Mouse (Mus musculus) CH12.LX (cell line): Measurements from ENCODE around the gene Ltk. TPM values are rescaled to one million over a fixed set of nuclear protein-coding genes. Genes with fewer than 3 reads are reported as not detected.

ENCODE experiments used
- DNase-seq: peaks from one replicate; pipeline ENCODE4 v3.0.0-alpha.2; 2013; ENCODE audit errors: extremely low read depth
- H3K27ac ChIP-seq: 2 replicates; pipeline ENCODE4 v1.5.1; 2012; ENCODE audit warnings: low read depth, mild to moderate bottlenecking, control low read depth, moderate library complexity; ENCODE audit not compliant: insufficient read depth
- H3K27me3 ChIP-seq: replicated peaks from 2 replicates; pipeline ENCODE3; 2012; ENCODE audit warnings: inconsistent platforms
- H3K36me3 ChIP-seq, 2 experiments: replicated peaks in 1 of 2; 2 replicates each; pipeline versions ENCODE3 to v1.6.1; 2012; ENCODE audit warnings: inconsistent platforms in 1 of 2, low read length in 1 of 2, mild to moderate bottlenecking in 1 of 2, mixed read lengths in 1 of 2, moderate library complexity in 1 of 2; ENCODE audit not compliant: control insufficient read depth in 1 of 2, insufficient read depth in 1 of 2
- H3K4me1 ChIP-seq, 2 experiments: 2 replicates each; pipeline ENCODE4 v1.6.1; 2012; ENCODE audit warnings: inconsistent platforms in 1 of 2, moderate library complexity in 1 of 2; ENCODE audit not compliant: insufficient read depth in 2 of 2, control insufficient read depth in 1 of 2
- H3K4me2 ChIP-seq: 2 replicates; pipeline ENCODE4 v1.6.1; 2012; ENCODE audit warnings: low read depth, mild to moderate bottlenecking, control low read depth; ENCODE audit not compliant: poor library complexity, insufficient read depth, severe bottlenecking
- H3K4me3 ChIP-seq, 3 experiments: fragments of 150-350 bp in 1 of 3; sonication (generic) in 1 of 3; replicated peaks in 1 of 3; 2 replicates each; pipeline versions ENCODE3 to v1.5.1; 2011 to 2012; ENCODE audit warnings: low read depth in 2 of 3, low read length in 2 of 3, mild to moderate bottlenecking in 2 of 3, moderate library complexity in 2 of 3, control low read depth in 1 of 3, improper control_type of control experiment in 1 of 3, inconsistent platforms in 1 of 3, mixed read lengths in 1 of 3; ENCODE audit not compliant: poor library complexity in 1 of 3
- H3K79me2 ChIP-seq: replicated peaks from 2 replicates; pipeline ENCODE4 v1.6.1; 2012; ENCODE audit warnings: mild to moderate bottlenecking, moderate library complexity; ENCODE audit not compliant: control insufficient read depth, poor library complexity, insufficient read depth, severe bottlenecking; ENCODE audit errors: extremely low read depth
- H3K9ac ChIP-seq: 2 replicates; pipeline ENCODE4 v1.6.1; 2012; ENCODE audit warnings: low read depth, mild to moderate bottlenecking, control low read depth, moderate library complexity; ENCODE audit not compliant: insufficient read depth
- H3K9me3 ChIP-seq: replicated peaks from 2 replicates; pipeline ENCODE3; 2012; ENCODE audit warnings: low read length, inconsistent platforms, mixed read lengths
- POLR2AphosphoS2 ChIP-seq: IDR thresholded peaks from 2 replicates; pipeline ENCODE4 v1.6.1; 2011; ENCODE audit warnings: low read depth, low read length, improper control_type of control experiment
- USF2 ChIP-seq: conservative IDR thresholded peaks from 2 replicates; pipeline ENCODE4 v1.6.1; 2011; ENCODE audit warnings: low read depth, low read length, improper control_type of control experiment
- ZMIZ1 ChIP-seq: IDR thresholded peaks from 2 replicates; pipeline ENCODE4 v1.6.1; 2012; ENCODE audit warnings: low read depth, mild to moderate bottlenecking, inconsistent platforms, low read length, improper control_type of control experiment
- dilution Hi-C: fragments of 300-500 bp; cut with MboI; formaldehyde crosslinking; loops from 2 replicates; pipeline ENCODE4 v1.14.3; 2020; ENCODE audit warnings: low sequenced_read_pairs; ENCODE audit not compliant: extremely low pct_unique_long_range_greater_than_20kb, extremely low pct_ligation_motif_present
- in situ Hi-C: fragments of 300-500 bp; cut with MboI; formaldehyde crosslinking; loops from 3 replicates; pipeline ENCODE4 v1.14.3; 2019; ENCODE audit warnings: low sequenced_read_pairs, low pct_ligation_motif_present, low pct_unique_long_range_greater_than_20kb, mixed read lengths
- polyA plus RNA-seq: library from polyadenylated mRNA; unstranded; fragments of >175 nt; gene quantifications from 2 replicates; pipeline ENCODE4 v1.2.1, GENCODE M21; 2012; ENCODE audit warnings: low read depth; ENCODE audit not compliant: insufficient read length
- total RNA-seq, 2 experiments: library from RNA; depleted of rRNA; stranded (reverse); fragments of 300-350 nt in 1 of 2; fragments of >200 nt in 1 of 2; gene quantifications; 2 replicates each; pipeline ENCODE4 v1.2.3; 2012 to 2014

Ltk gene
- total and polyA plus RNA-seq, 3 experiments: 0.10 to 2.3 TPM; not detected in 1

- no peak overlapping the region for H3K4me2 ChIP-seq
- H3K27ac ChIP-seq: no peak overlapping the region
- DNase-seq: no peak
- no peak overlapping the region for H3K9ac ChIP-seq
- H3K36me3 ChIP-seq: peaks cover 15 to 58% of the 10 kb centered on the region in 2 experiments
- peaks cover 0 to 29% of the 10 kb centered on the region in 2 experiments; a peak in 2 of 4 replicates for H3K4me1 ChIP-seq
- TF ChIP-seq USF2 (no peak), POLR2AphosphoS2 (no peak), ZMIZ1 (no peak)
- H3K4me3 ChIP-seq: no peak overlapping the region
- H3K9me3 ChIP-seq: no peaks in the 10 kb centered on the region
- dilution Hi-C loops (no loop called here), in situ Hi-C loops (no loop called here)
- no peaks in the 10 kb centered on the region for H3K27me3 ChIP-seq
- H3K79me2 ChIP-seq: no peaks in the 10 kb centered on the region; the same call in 1 of the 2 replicates
Measured at GRCm38 (mm10) chr2:119703171-119703570, 57.1 kb downstream of the Ltk start.

Other genes starting within 250 kb of the Ltk start
- 0.08 and 0.25 TPM in 2 replicates for gene Exd1, start 212.8 kb downstream of the Ltk start, total RNA-seq (2012; rRNA removed)
- gene Exd1, start 212.8 kb downstream of the Ltk start, total RNA-seq (2014; rRNA removed): 0.14 and 0.17 TPM in 2 replicates
- gene Exd1, start 212.8 kb downstream of the Ltk start, polyA plus RNA-seq: 0.14 and 0.39 TPM in 2 replicates
- gene Chp1, start 212.7 kb downstream of the Ltk start, total RNA-seq (2012; rRNA removed): 28.7 and 29.9 TPM in 2 replicates
- 55.9 and 62.1 TPM in 2 replicates for gene Chp1, start 212.7 kb downstream of the Ltk start, total RNA-seq (2014; rRNA removed)
- gene Chp1, start 212.7 kb downstream of the Ltk start, polyA plus RNA-seq: 41.5 and 47.9 TPM in 2 replicates
- 25.0 and 29.0 TPM in 2 replicates for gene Nusap1, start 142.1 kb downstream of the Ltk start, total RNA-seq (2012; rRNA removed)
- 92.7 and 107 TPM in 2 replicates for gene Nusap1, start 142.1 kb downstream of the Ltk start, total RNA-seq (2014; rRNA removed)
- gene Nusap1, start 142.1 kb downstream of the Ltk start, polyA plus RNA-seq: 39.9 and 41.1 TPM in 2 replicates
- gene Oip5, start 142.0 kb downstream of the Ltk start, total RNA-seq (2012; rRNA removed): 22.0 and 24.5 TPM in 2 replicates
- 49.6 and 53.6 TPM in 2 replicates for gene Oip5, start 142.0 kb downstream of the Ltk start, total RNA-seq (2014; rRNA removed)
- 22.3 and 30.1 TPM in 2 replicates for gene Oip5, start 142.0 kb downstream of the Ltk start, polyA plus RNA-seq
- 25.1 and 33.2 TPM in 2 replicates for gene Ndufaf1, start 97.6 kb downstream of the Ltk start, total RNA-seq (2012; rRNA removed)
- gene Ndufaf1, start 97.6 kb downstream of the Ltk start, total RNA-seq (2014; rRNA removed): 53.6 and 64.5 TPM in 2 replicates
- 35.6 and 38.7 TPM in 2 replicates for gene Ndufaf1, start 97.6 kb downstream of the Ltk start, polyA plus RNA-seq
- 9.7 and 12.5 TPM in 2 replicates for gene Rtf1, start 85.4 kb downstream of the Ltk start, total RNA-seq (2012; rRNA removed)
- gene Rtf1, start 85.4 kb downstream of the Ltk start, total RNA-seq (2014; rRNA removed): 10.7 and 11.3 TPM in 2 replicates
- gene Rtf1, start 85.4 kb downstream of the Ltk start, polyA plus RNA-seq: 46.0 and 50.3 TPM in 2 replicates
- gene Itpka, start 18.1 kb downstream of the Ltk start, total RNA-seq (2012; rRNA removed): 0.25 and 0.34 TPM in 2 replicates
- gene Itpka, start 18.1 kb downstream of the Ltk start, total RNA-seq (2014; rRNA removed): 0.28 and 0.39 TPM in 2 replicates
- 0.40 and 0.54 TPM in 2 replicates for gene Itpka, start 18.1 kb downstream of the Ltk start, polyA plus RNA-seq
- gene Rpap1, start 27.1 kb upstream of the Ltk start, total RNA-seq (2012; rRNA removed): 28.9 and 31.8 TPM in 2 replicates
- gene Rpap1, start 27.1 kb upstream of the Ltk start, total RNA-seq (2014; rRNA removed): 8.5 and 9.0 TPM in 2 replicates
- gene Rpap1, start 27.1 kb upstream of the Ltk start, polyA plus RNA-seq: 28.7 and 34.7 TPM in 2 replicates
- 31.8 and 39.7 TPM in 2 replicates for gene Tyro3, start 37.3 kb upstream of the Ltk start, total RNA-seq (2012; rRNA removed)
- gene Tyro3, start 37.3 kb upstream of the Ltk start, total RNA-seq (2014; rRNA removed): 19.1 and 20.3 TPM in 2 replicates
- 23.7 and 24.7 TPM in 2 replicates for gene Tyro3, start 37.3 kb upstream of the Ltk start, polyA plus RNA-seq
- 30.1 and 34.0 TPM in 2 replicates for gene Mga, start 136.8 kb upstream of the Ltk start, total RNA-seq (2012; rRNA removed)
- 21.8 and 23.9 TPM in 2 replicates for gene Mga, start 136.8 kb upstream of the Ltk start, total RNA-seq (2014; rRNA removed)
- gene Mga, start 136.8 kb upstream of the Ltk start, polyA plus RNA-seq: 25.8 and 37.5 TPM in 2 replicates
- gene Mapkbp1, start 212.3 kb upstream of the Ltk start, total RNA-seq (2012; rRNA removed): 4.3 and 4.4 TPM in 2 replicates
- 1.8 and 1.9 TPM in 2 replicates for gene Mapkbp1, start 212.3 kb upstream of the Ltk start, total RNA-seq (2014; rRNA removed)
- 4.5 and 7.0 TPM in 2 replicates for gene Mapkbp1, start 212.3 kb upstream of the Ltk start, polyA plus RNA-seq